8 mouse cellular contexts compared by ENCODE assay signal in the genomic region with DNA sequence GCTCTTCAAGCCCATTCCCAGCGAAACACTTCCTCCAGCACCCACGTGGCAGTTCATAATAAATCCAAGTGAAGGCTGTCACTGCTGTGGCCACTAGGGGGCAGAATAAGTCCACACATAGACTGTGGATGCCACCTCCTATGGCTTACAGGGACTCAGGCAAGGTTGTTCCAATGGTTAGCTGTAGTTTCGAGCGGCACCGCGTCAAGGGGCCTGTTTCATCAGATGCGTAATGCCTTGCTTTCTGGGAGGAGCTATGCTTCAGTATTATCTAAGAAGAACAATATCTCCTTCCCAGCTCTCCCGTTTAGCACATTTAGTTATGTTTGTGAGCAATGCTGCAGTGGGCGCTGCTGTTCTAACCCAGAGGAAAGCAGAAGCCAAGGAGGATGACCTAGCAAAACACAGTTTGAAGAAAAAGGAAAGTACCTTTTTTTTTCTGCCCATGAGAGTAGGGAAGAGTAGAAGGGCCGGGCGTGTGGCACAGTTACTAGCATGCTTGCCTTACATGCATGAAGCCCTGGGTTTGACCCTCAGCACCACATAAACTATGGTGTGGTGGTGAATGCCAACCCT. TPM values are rescaled to one million over a fixed set of nuclear protein-coding genes. Genes with fewer than 3 reads are reported as not detected.
DNase-seq lines count a peak whose midpoint lies in the region; ATAC-seq and TF ChIP-seq lines count a peak whose summit lies in the region.

No protein-coding gene starts in this region.

- no peaks in the 10 kb centered on the region for H3K79me2 ChIP-seq in MEL (ENCODE audit: control insufficient read depth, insufficient read depth, low read length, poor library complexity)

- peak overlapping the region; percentile 28 for H3K4me2 ChIP-seq in forebrain, postnatal 0 days (ENCODE audit: low read depth)
- peak overlapping the region; percentile 39 for H3K4me2 ChIP-seq in lung, embryonic 15.5 days

- peaks cover 0 to 13% of the 10 kb centered on the region in 2 experiments; a peak in 3 of 4 replicates for H3K4me1 ChIP-seq in MEL (ENCODE audit: control insufficient read depth in 1 of 2, insufficient read depth in 2 of 2, low read length in 2 of 2)
- H3K4me1 ChIP-seq in cerebellum, adult 2 months (ENCODE audit: control insufficient read depth, insufficient read depth, low read length): no peaks in the 10 kb centered on the region
- no peaks in the 10 kb centered on the region for H3K4me1 ChIP-seq in forebrain, postnatal 0 days (ENCODE audit: insufficient read depth)
- H3K4me1 ChIP-seq in lung, embryonic 15.5 days: peaks cover 9% of the 10 kb centered on the region

- no peaks in the 10 kb centered on the region for H3K9me3 ChIP-seq in MEL (replicated peaks; ENCODE audit: insufficient read depth, low read length)
- H3K9me3 ChIP-seq in forebrain, postnatal 0 days (ENCODE audit: low read length): no peaks in the 10 kb centered on the region
- H3K9me3 ChIP-seq in lung, embryonic 15.5 days: no peaks in the 10 kb centered on the region

- peak; percentile 95 for TF ChIP-seq RAD21 in MEL (IDR thresholded peaks at IDR 0.05; ENCODE audit: low read depth, low read length)

- peak in 1 of 2 experiments; percentile 75; a peak in 2 of 4 replicates for TF ChIP-seq POLR2A in MEL (IDR thresholded peaks at IDR 0.05; ENCODE audit: control insufficient read depth in 1 of 2, insufficient read depth in 1 of 2, low read depth in 1 of 2, low read length in 2 of 2, poor library complexity in 1 of 2)
- TF ChIP-seq POLR2A in cerebellum, adult 2 months (IDR thresholded peaks at IDR 0.05; ENCODE audit: borderline replicate concordance, insufficient read depth, low read length): no peak

- DNase-seq in MEL (ENCODE audit: low read depth, low spot score): peak; percentile 99
- peak; percentile 85 to 87 for DNase-seq in cerebellum, adult 2 months
- peak; percentile 95 for DNase-seq in forebrain, postnatal 0 days
- peak; percentile 92 for DNase-seq in heart, postnatal 4 days
- peak; percentile 93 to 97 for DNase-seq in layer of hippocampus, adult 8-10 months (ENCODE audit: low spot score in 2 of 2)
- peak; percentile 86 for DNase-seq in ovary, adult 18-20 months (ENCODE audit: low spot score)
- DNase-seq in thymus, postnatal 0 days (ENCODE audit: low spot score): peak; percentile 91

- peak overlapping the region; percentile 92 for H3K27ac ChIP-seq in MEL (ENCODE audit: control insufficient read depth, low read depth, low read length)
- no peak overlapping the region for H3K27ac ChIP-seq in cerebellum, adult 2 months (ENCODE audit: insufficient read depth, low read length)
- no peak overlapping the region for H3K27ac ChIP-seq in forebrain, postnatal 0 days (ENCODE audit: low read depth, low read length)
- H3K27ac ChIP-seq in lung, embryonic 15.5 days: peak overlapping the region; percentile 46

- peaks cover 0 to 12% of the 10 kb centered on the region in 2 experiments; a peak in 2 of 4 replicates for H3K36me3 ChIP-seq in MEL (ENCODE audit: control insufficient read depth in 1 of 2, insufficient read depth in 2 of 2, low read length in 2 of 2)
- no peaks in the 10 kb centered on the region for H3K36me3 ChIP-seq in forebrain, postnatal 0 days (ENCODE audit: insufficient read depth)
- no peaks in the 10 kb centered on the region for H3K36me3 ChIP-seq in lung, embryonic 15.5 days

- H3K9ac ChIP-seq in MEL (ENCODE audit: control insufficient read depth, low read depth, low read length, poor library complexity, severe bottlenecking): peak overlapping the region; percentile 69
- no peak overlapping the region for H3K9ac ChIP-seq in forebrain, postnatal 0 days
- no peak overlapping the region for H3K9ac ChIP-seq in lung, embryonic 15.5 days

- TF ChIP-seq EP300 in MEL (IDR thresholded peaks at IDR 0.05; ENCODE audit: low read depth in 1 of 2, low read length in 2 of 2): peak; percentile 36 to 72; a peak in 2 of 4 replicates

- TF ChIP-seq CTCF in MEL (IDR thresholded peaks at IDR 0.05 in 2 of 3, conservative IDR thresholded peaks at IDR 0.05 in 1 of 3; ENCODE audit: control insufficient read depth in 1 of 3, insufficient read depth in 1 of 3, low read depth in 2 of 3, low read length in 3 of 3, poor library complexity in 1 of 3, severe bottlenecking in 1 of 3): peak; percentile 83 to 93 (median 87)
- TF ChIP-seq CTCF in cerebellum, adult 2 months (IDR thresholded peaks at IDR 0.05; ENCODE audit: borderline replicate concordance, insufficient read depth, low read depth, low read length): peak; percentile 98
- TF ChIP-seq CTCF in forebrain, postnatal 0 days (IDR thresholded peaks at IDR 0.05; ENCODE audit: low read depth): peak; percentile 99

- 13% methylated on average over 11 of the region's 11 CpGs for WGBS in cerebellum, adult 2 months
- WGBS in forebrain, postnatal 0 days: 10% methylated on average over 11 of the region's 11 CpGs
- 8% methylated on average over 11 of the region's 11 CpGs for WGBS in lung, embryonic 15.5 days

- peaks cover under 1 to 2% of the 10 kb centered on the region in 2 experiments; a peak in 3 of 4 replicates for H3K27me3 ChIP-seq in MEL (ENCODE audit: control insufficient read depth in 1 of 2, insufficient read depth in 2 of 2, low read length in 2 of 2)
- no peaks in the 10 kb centered on the region for H3K27me3 ChIP-seq in cerebellum, adult 2 months (ENCODE audit: control insufficient read depth, insufficient read depth, low read length)
- no peaks in the 10 kb centered on the region for H3K27me3 ChIP-seq in forebrain, postnatal 0 days (ENCODE audit: insufficient read depth, low read length)
- H3K27me3 ChIP-seq in lung, embryonic 15.5 days: no peaks in the 10 kb centered on the region

- peak; percentile 99 for ATAC-seq in forebrain, postnatal 0 days
- peak; percentile 94 for ATAC-seq in lung, embryonic 15.5 days (ENCODE audit: borderline replicate concordance, extremely low read depth, low FRiP score, low TSS enrichment)

- peak overlapping the region; percentile 14 to 29 for H3K4me3 ChIP-seq in MEL (ENCODE audit: control insufficient read depth in 1 of 2, insufficient read depth in 1 of 2, low read depth in 2 of 2, low read length in 2 of 2)
- peak overlapping the region; percentile 33 for H3K4me3 ChIP-seq in cerebellum, adult 2 months (replicated peaks; ENCODE audit: insufficient read depth, low read depth, low read length)
- H3K4me3 ChIP-seq in forebrain, postnatal 0 days (ENCODE audit: low read depth, low read length): no peak overlapping the region
- H3K4me3 ChIP-seq in lung, embryonic 15.5 days: peak overlapping the region; percentile 0; the same call in 1 of the 2 replicates

RNA-seq across cellular contexts. Expression of gene Dok1, which starts 36.4 kb away (rescaled TPM):
- total RNA-seq in MEL (2012; rRNA removed): 17.9 and 18.7 TPM in 2 replicates
- polyA plus RNA-seq in MEL (2012; ENCODE audit: insufficient read depth in 1 of 2, insufficient read length in 2 of 2, low read depth in 1 of 2, low replicate concordance in 2 of 2, missing spikeins in 1 of 2): 10 to 100 TPM in 1 of 2 experiments, not detected in 1; 22.3 TPM
- 1.7 and 2.1 TPM in 2 replicates for polyA plus RNA-seq in cerebellum, adult 2 months (2012; rRNA removed)
- 3.3 and 3.6 TPM in 2 replicates for total RNA-seq in forebrain, postnatal 0 days (2014; rRNA removed)
- polyA plus RNA-seq in forebrain, postnatal 0 days (2015; fragmentation: Nextera tagmentation; extraction: Ambion mirVana): 1.4 and 1.5 TPM in 2 replicates
- total RNA-seq in heart, postnatal 4 days (2021): 1 to 10 TPM; 5.3 to 6.1 TPM
- total RNA-seq in layer of hippocampus, adult 8-10 months (2022): 1 to 10 TPM; 3.3 to 7.4 (median 5.0) TPM
- polyA plus RNA-seq in lung, embryonic 15.5 days (2015; fragmentation: Nextera tagmentation; extraction: Ambion mirVana): 18.3 and 19.6 TPM in 2 replicates
- 26.2 and 26.5 TPM in 2 replicates for polyA plus RNA-seq in thymus, postnatal 0 days (2015; fragmentation: Nextera tagmentation; extraction: Ambion mirVana)

RNA-seq across cellular contexts. Expression of gene Loxl3, which starts 37.1 kb away (rescaled TPM):
- 0.77 and 0.78 TPM in 2 replicates for total RNA-seq in MEL (2012; rRNA removed)
- polyA plus RNA-seq in MEL (2012; ENCODE audit: insufficient read depth in 1 of 2, insufficient read length in 2 of 2, low read depth in 1 of 2, low replicate concordance in 2 of 2, missing spikeins in 1 of 2): 1 to 10 TPM in 1 of 2 experiments, not detected in 1; 1.0 TPM
- polyA plus RNA-seq in cerebellum, adult 2 months (2012; rRNA removed): 3.5 and 3.8 TPM in 2 replicates
- 3.5 and 4.7 TPM in 2 replicates for total RNA-seq in forebrain, postnatal 0 days (2014; rRNA removed)
- polyA plus RNA-seq in forebrain, postnatal 0 days (2015; fragmentation: Nextera tagmentation; extraction: Ambion mirVana): 4.3 and 4.5 TPM in 2 replicates
- 1 to 10 TPM; 4.7 to 6.0 TPM for total RNA-seq in heart, postnatal 4 days (2021)
- 1 to 10 TPM; 2.5 to 4.7 (median 3.2) TPM for total RNA-seq in layer of hippocampus, adult 8-10 months (2022)
- polyA plus RNA-seq in lung, embryonic 15.5 days (2015; fragmentation: Nextera tagmentation; extraction: Ambion mirVana): 21.9 and 23.2 TPM in 2 replicates
- polyA plus RNA-seq in thymus, postnatal 0 days (2015; fragmentation: Nextera tagmentation; extraction: Ambion mirVana): 1.4 and 1.5 TPM in 2 replicates

RNA-seq across cellular contexts. Expression of gene M1ap, which starts 50.1 kb away (rescaled TPM):
- total RNA-seq in MEL (2012; rRNA removed): 3.9 and 6.2 TPM in 2 replicates
- 1 to 10 TPM in 1 of 2 experiments, not detected in 1; 6.3 TPM for polyA plus RNA-seq in MEL (2012; ENCODE audit: insufficient read depth in 1 of 2, insufficient read length in 2 of 2, low read depth in 1 of 2, low replicate concordance in 2 of 2, missing spikeins in 1 of 2)
- polyA plus RNA-seq in cerebellum, adult 2 months (2012; rRNA removed): 0.11 and 0.21 TPM in 2 replicates
- 0.10 TPM in 1 of 2 replicates, not detected in the other for total RNA-seq in forebrain, postnatal 0 days (2014; rRNA removed)
- polyA plus RNA-seq in forebrain, postnatal 0 days (2015; fragmentation: Nextera tagmentation; extraction: Ambion mirVana): 0.10 TPM in 1 of 2 replicates, not detected in the other
- under 1 TPM; 0.52 to 0.81 TPM for total RNA-seq in heart, postnatal 4 days (2021)
- total RNA-seq in layer of hippocampus, adult 8-10 months (2022): under 1 TPM in 2 of 4 experiments, not detected in 2; 0.18 to 0.23 TPM
- polyA plus RNA-seq in lung, embryonic 15.5 days (2015; fragmentation: Nextera tagmentation; extraction: Ambion mirVana): 1.9 and 2.5 TPM in 2 replicates
- polyA plus RNA-seq in thymus, postnatal 0 days (2015; fragmentation: Nextera tagmentation; extraction: Ambion mirVana): 0.81 and 1.5 TPM in 2 replicates

RNA-seq across cellular contexts. Expression of gene Sema4f, which starts 57.3 kb away (rescaled TPM):
- total RNA-seq in MEL (2012; rRNA removed): 0.03 and 0.04 TPM in 2 replicates
- polyA plus RNA-seq in MEL (2012; ENCODE audit: insufficient read depth in 1 of 2, insufficient read length in 2 of 2, low read depth in 1 of 2, low replicate concordance in 2 of 2, missing spikeins in 1 of 2): under 1 TPM in 1 of 2 experiments, not detected in 1; 0.01 TPM
- 44.7 and 52.5 TPM in 2 replicates for polyA plus RNA-seq in cerebellum, adult 2 months (2012; rRNA removed)
- total RNA-seq in forebrain, postnatal 0 days (2014; rRNA removed): 13.6 and 17.4 TPM in 2 replicates
- 11.5 and 20.6 TPM in 2 replicates for polyA plus RNA-seq in forebrain, postnatal 0 days (2015; fragmentation: Nextera tagmentation; extraction: Ambion mirVana)
- total RNA-seq in heart, postnatal 4 days (2021): under 1 TPM in 1 of 2 experiments, not detected in 1; 0.14 TPM
- 10 to 100 TPM; 33.5 to 44.9 (median 40.1) TPM for total RNA-seq in layer of hippocampus, adult 8-10 months (2022)
- 14.0 TPM in 2 replicates for polyA plus RNA-seq in lung, embryonic 15.5 days (2015; fragmentation: Nextera tagmentation; extraction: Ambion mirVana)
- 1.3 and 1.4 TPM in 2 replicates for polyA plus RNA-seq in thymus, postnatal 0 days (2015; fragmentation: Nextera tagmentation; extraction: Ambion mirVana)

RNA-seq across cellular contexts. Expression of gene Aup1, which starts 57.5 kb away (rescaled TPM):
- 206 and 259 TPM in 2 replicates for total RNA-seq in MEL (2012; rRNA removed)
- polyA plus RNA-seq in MEL (2012; ENCODE audit: insufficient read depth in 1 of 2, insufficient read length in 2 of 2, low read depth in 1 of 2, low replicate concordance in 2 of 2, missing spikeins in 1 of 2): 100 to 1,000 TPM in 1 of 2 experiments, not detected in 1; 500 TPM
- 271 and 276 TPM in 2 replicates for polyA plus RNA-seq in cerebellum, adult 2 months (2012; rRNA removed)
- total RNA-seq in forebrain, postnatal 0 days (2014; rRNA removed): 85.9 and 146 TPM in 2 replicates
- polyA plus RNA-seq in forebrain, postnatal 0 days (2015; fragmentation: Nextera tagmentation; extraction: Ambion mirVana): 126 and 129 TPM in 2 replicates
- total RNA-seq in heart, postnatal 4 days (2021): 10 to 100 TPM; 84.1 to 88.4 TPM
- 100 to 1,000 TPM; 123 to 153 (median 136) TPM for total RNA-seq in layer of hippocampus, adult 8-10 months (2022)
- polyA plus RNA-seq in lung, embryonic 15.5 days (2015; fragmentation: Nextera tagmentation; extraction: Ambion mirVana): 177 and 188 TPM in 2 replicates
- 197 and 202 TPM in 2 replicates for polyA plus RNA-seq in thymus, postnatal 0 days (2015; fragmentation: Nextera tagmentation; extraction: Ambion mirVana)

Comparison
In these comparisons a context has a peak if more than half of its experiments do, and no peak if none do; other contexts are left out.
1. H3K27ac ChIP-seq: peak in MEL (single experiment) and lung, embryonic 15.5 days (single experiment); none in cerebellum, adult 2 months (single experiment) and forebrain, postnatal 0 days (single experiment).
2. Peak in every context shown above with its lines, with median percentiles within 50 percentile points of each other: DNase-seq and CTCF ChIP-seq.